Mouse (Mus musculus) kidney, postnatal 25 days (tissue): Measurements from ENCODE around the gene Ppp1r1b.

Source experiments
- DNase-seq, 2 experiments: peaks; one replicate each; pipeline ENCODE4 v3.0.0; 2021; ENCODE audit warnings: mixed read lengths in 2 of 2

Gene Ppp1r1b

GRCm38 (mm10) chr11:98347385-98348082 is 670 bp upstream of the Ppp1r1b start:
- peak; percentile 48 to 82 for DNase-seq

- DNase-seq: no peak
These were observed 1.1 kb downstream of the Ppp1r1b start for GRCm38 (mm10) chr11:98349308-98349707.

- DNase-seq: no peak
These were observed 4.2 kb downstream of the Ppp1r1b start for GRCm38 (mm10) chr11:98352272-98352990.

- DNase-seq: peak; percentile 60 to 85
These were observed 5.5 kb downstream of the Ppp1r1b start for GRCm38 (mm10) chr11:98353651-98354211.

- no peak for DNase-seq
These were observed 6.2 kb downstream of the Ppp1r1b start for GRCm38 (mm10) chr11:98354445-98354844.

GRCm38 (mm10) chr11:98355732-98356299 is 7.6 kb downstream of the Ppp1r1b start:
- DNase-seq: peak in 1 of 2 experiments; percentile 69

- DNase-seq: no peak
These were observed 8.6 kb downstream of the Ppp1r1b start for GRCm38 (mm10) chr11:98356625-98357394.

GRCm38 (mm10) chr11:98357396-98358160 is 9.4 kb downstream of the Ppp1r1b start:
- DNase-seq: peak in 1 of 2 experiments; percentile 60

- peak; percentile 96 to 97 for DNase-seq
These were observed 10.2 kb downstream of the Ppp1r1b start, which contains the start of gene Stard3 for GRCm38 (mm10) chr11:98358161-98359083. Stard3 (plus strand) TSS chr11:98358368.

GRCm38 (mm10) chr11:98360866-98361521 is 12.8 kb downstream of the Ppp1r1b start:
- DNase-seq: no peak

GRCm38 (mm10) chr11:98363817-98364216 is 15.6 kb downstream of the Ppp1r1b start:
- DNase-seq: no peak

GRCm38 (mm10) chr11:98364410-98364809 is 16.2 kb downstream of the Ppp1r1b start:
- no peak for DNase-seq

GRCm38 (mm10) chr11:98366290-98366689 is 18.1 kb downstream of the Ppp1r1b start:
- DNase-seq: no peak

GRCm38 (mm10) chr11:98367171-98367862 is 19.1 kb downstream of the Ppp1r1b start:
- no peak for DNase-seq

- no peak for DNase-seq
These were observed 19.6 kb downstream of the Ppp1r1b start for GRCm38 (mm10) chr11:98367863-98368186.

GRCm38 (mm10) chr11:98369337-98369736 is 21.1 kb downstream of the Ppp1r1b start:
- DNase-seq: no peak

- no peak for DNase-seq
These were observed 22.4 kb downstream of the Ppp1r1b start for GRCm38 (mm10) chr11:98370588-98370987.

- no peak for DNase-seq
These were observed 23.5 kb downstream of the Ppp1r1b start for GRCm38 (mm10) chr11:98371556-98372240.

- DNase-seq: peak; percentile 67 to 77
These were observed 24.2 kb downstream of the Ppp1r1b start for GRCm38 (mm10) chr11:98372406-98372805.
